Mouse (Mus musculus): ENCODE measurements around the gene Sord. TPM values are rescaled to one million over a fixed set of nuclear protein-coding genes. Genes with fewer than 3 reads are reported as not detected.

Gene Sord
- polyA plus RNA-seq, 1 experiment from 2014 or later, result 158 TPM

DNA sequence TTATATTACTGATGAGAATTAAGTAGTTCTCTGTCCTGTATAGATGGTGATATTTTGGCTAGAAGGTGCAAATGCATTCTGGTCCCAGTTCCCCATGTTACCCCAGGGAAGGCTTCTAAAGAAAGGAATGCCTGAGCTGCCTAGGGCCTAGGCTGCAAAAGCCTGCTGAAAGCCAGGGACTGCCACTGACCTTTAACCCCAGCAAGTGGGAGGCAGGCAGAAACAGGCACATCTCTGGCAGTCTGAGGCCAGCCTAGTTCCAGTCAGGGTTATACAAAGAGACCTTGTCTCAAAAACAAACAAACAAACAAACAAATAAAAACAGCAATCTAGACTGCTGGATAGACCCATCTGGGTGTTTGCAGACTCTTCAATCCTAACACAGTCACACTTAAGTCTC, 6.2 kb downstream of the Sord start:
- no peak for ATAC-seq (ENCODE audit: insufficient read depth)
- no peaks in the 10 kb centered on the region for H3K27me3 ChIP-seq
- peaks cover 56% of the 10 kb centered on the region for H3K4me1 ChIP-seq (replicated peaks)
- peak overlapping the region; percentile 68 for H3K27ac ChIP-seq (replicated peaks)
- no peak overlapping the region for H3K4me3 ChIP-seq (replicated peaks)
- peaks cover 13% of the 10 kb centered on the region for H3K36me3 ChIP-seq (replicated peaks)
- H3K9me3 ChIP-seq (replicated peaks), result no peaks in the 10 kb centered on the region
- no peak overlapping the region for H3K9ac ChIP-seq
- H3K4me2 ChIP-seq, result no peak overlapping the region

DNA sequence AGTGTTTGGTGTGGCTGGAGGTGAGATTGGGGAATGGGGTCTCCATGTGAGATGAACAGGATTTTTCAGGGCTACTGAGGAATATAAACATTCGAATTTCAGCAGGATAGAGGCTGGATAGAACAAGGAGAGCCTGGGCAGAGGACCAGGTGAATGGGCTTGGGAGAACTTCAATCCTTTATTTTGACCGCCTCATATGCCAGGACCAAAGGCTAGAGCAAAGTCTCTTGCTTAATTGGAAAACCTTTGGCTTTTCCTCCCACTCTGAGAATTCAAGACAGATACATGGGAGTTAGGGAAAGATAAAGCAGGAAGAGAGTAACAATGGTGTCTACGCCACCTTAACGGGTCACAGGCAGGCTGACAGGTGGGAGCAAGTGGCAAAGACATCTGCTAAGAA, 6.7 kb downstream of the Sord start:
- ATAC-seq (ENCODE audit: insufficient read depth), result no peak
- no peak overlapping the region for H3K4me3 ChIP-seq (replicated peaks)
- peak overlapping the region; percentile 68 for H3K27ac ChIP-seq (replicated peaks)

DNA sequence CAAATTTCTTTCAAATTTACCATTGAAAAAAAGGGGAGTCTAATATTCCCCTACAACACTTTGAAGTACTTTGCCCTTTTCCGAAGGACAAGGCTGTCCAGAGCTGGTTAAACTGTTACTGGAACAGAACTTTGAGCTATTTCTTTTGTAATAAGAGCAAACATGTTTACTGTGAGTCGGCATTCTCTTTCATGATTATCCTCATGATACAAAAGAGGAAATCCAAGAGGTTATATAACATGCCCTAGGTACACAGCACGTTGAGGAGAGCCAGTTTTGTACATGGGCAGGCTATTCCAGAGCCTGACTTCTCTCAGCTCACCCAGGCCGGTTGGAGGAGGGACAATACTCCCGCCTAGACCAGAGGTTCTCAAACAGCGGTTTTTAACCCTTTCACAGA, 7.4 kb downstream of the Sord start:
- ATAC-seq (ENCODE audit: insufficient read depth), result peak; percentile 55
- Histone ChIP-seq H3K36me3 (replicated peaks) (peaks cover 24% of the 10 kb centered on the region), H3K4me3 (replicated peaks) (no peak overlapping the region), H3K9ac (no peak overlapping the region), H3K27ac (replicated peaks) (peak overlapping the region; percentile 68), H3K4me1 (replicated peaks) (peaks cover 45% of the 10 kb centered on the region), H3K27me3 (no peaks in the 10 kb centered on the region), H3K9me3 (replicated peaks) (no peaks in the 10 kb centered on the region), H3K4me2 (no peak overlapping the region)
- 50% methylated on average over 6 of the region's 6 CpGs for WGBS (ENCODE audit: insufficient replicate concordance)

More for the DNA sequence above, 6.7 kb downstream of the Sord start:
- WGBS (ENCODE audit: insufficient replicate concordance), result 72% methylated on average over 4 of the region's 4 CpGs
- Histone ChIP-seq H3K36me3 (replicated peaks) (peaks cover 17% of the 10 kb centered on the region), H3K9me3 (replicated peaks) (no peaks in the 10 kb centered on the region), H3K4me1 (replicated peaks) (peaks cover 51% of the 10 kb centered on the region), H3K4me2 (no peak overlapping the region), H3K27me3 (no peaks in the 10 kb centered on the region), H3K9ac (no peak overlapping the region)

DNA sequence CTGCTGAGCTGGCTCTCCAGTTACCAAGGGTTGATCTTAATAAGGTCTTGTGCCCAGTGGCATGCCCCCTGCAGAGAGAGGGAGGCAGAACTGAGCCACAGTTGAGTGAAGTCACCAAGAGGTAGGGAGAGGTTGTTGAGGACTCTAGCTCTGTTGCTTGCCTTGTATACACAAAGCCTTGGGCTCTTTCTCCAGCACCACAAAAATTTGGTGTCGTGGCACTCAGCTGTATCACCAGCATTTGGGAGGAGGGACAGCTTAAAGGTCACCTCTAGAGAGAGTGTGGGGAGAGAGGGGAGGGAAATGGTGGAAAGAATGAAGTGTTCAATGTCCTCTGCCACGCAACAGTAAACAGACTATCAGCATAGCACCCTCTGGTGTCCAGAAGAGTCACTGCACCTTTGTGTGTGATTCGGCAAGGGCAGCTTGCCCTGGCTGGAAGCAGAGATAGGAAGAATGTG, 9.2 kb downstream of the Sord start:
- Histone ChIP-seq H3K4me2 (no peak overlapping the region), H3K9me3 (replicated peaks) (no peaks in the 10 kb centered on the region), H3K4me1 (replicated peaks) (peaks cover 36% of the 10 kb centered on the region), H3K27me3 (no peaks in the 10 kb centered on the region), H3K9ac (no peak overlapping the region), H3K27ac (replicated peaks) (peak overlapping the region; percentile 35), H3K36me3 (replicated peaks) (peaks cover 42% of the 10 kb centered on the region), H3K4me3 (replicated peaks) (no peak overlapping the region)
- WGBS (ENCODE audit: insufficient replicate concordance), result under 1% methylated on average over 3 of the region's 3 CpGs
- peak; percentile 54 for ATAC-seq (ENCODE audit: insufficient read depth)

DNA sequence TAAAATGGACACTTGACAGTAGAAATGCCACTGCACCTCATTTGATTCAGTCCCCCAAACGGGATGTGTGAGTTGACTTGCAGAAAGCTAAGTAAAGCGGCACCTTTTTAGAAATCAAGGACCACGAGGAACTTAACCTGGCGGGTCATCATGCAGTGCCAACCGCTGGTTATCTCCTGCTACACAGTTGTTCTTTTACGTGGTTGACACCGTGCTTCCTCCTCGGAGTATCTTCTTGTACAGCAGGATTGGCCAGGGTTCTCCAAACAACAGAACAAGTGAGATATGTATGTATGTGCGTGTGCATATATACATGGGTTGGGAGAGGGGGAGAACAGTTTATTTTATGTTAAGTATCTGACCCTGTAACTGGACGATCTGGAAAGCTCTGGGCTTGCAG, 13.2 kb downstream of the Sord start:
- no peak overlapping the region for H3K4me2 ChIP-seq
- H3K27ac ChIP-seq (replicated peaks), result no peak overlapping the region
- no peak for ATAC-seq (ENCODE audit: insufficient read depth)
- 67% methylated on average over 10 of the region's 10 CpGs for WGBS (ENCODE audit: insufficient replicate concordance)
- no peak overlapping the region for H3K4me3 ChIP-seq (replicated peaks)
- peaks cover 17% of the 10 kb centered on the region for H3K4me1 ChIP-seq (replicated peaks)
- H3K27me3 ChIP-seq, result no peaks in the 10 kb centered on the region
- no peaks in the 10 kb centered on the region for H3K9me3 ChIP-seq (replicated peaks)
- no peak overlapping the region for H3K9ac ChIP-seq
- peaks cover 79% of the 10 kb centered on the region for H3K36me3 ChIP-seq (replicated peaks)

DNA sequence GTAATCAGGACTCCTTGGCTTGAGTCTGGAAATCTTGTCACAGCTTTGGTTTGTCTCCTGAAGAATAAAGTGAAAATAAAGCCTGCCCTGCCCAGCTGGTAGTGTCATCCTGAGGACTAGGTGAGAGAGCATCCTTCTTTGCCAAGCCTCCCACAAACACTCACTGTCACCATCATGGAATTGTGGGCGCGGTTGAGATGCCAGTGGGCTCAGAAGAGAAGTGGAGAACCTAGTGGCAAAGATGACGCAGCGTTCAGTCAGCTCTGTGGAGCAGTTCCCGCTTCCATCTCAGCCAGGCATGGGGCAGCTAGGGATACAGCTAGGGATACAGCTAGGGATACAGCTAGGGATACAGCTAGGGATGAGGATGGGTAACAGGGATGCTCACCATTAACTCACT, 21.4 kb downstream of the Sord start:
- Histone ChIP-seq H3K4me2 (no peak overlapping the region), H3K27me3 (no peaks in the 10 kb centered on the region), H3K4me1 (replicated peaks) (no peaks in the 10 kb centered on the region), H3K9me3 (replicated peaks) (no peaks in the 10 kb centered on the region), H3K36me3 (replicated peaks) (peaks cover 87% of the 10 kb centered on the region), H3K9ac (no peak overlapping the region), H3K4me3 (replicated peaks) (no peak overlapping the region), H3K27ac (replicated peaks) (no peak overlapping the region)
- no peak for ATAC-seq (ENCODE audit: insufficient read depth)
- WGBS (ENCODE audit: insufficient replicate concordance), result 85% methylated on average over 5 of the region's 5 CpGs

DNA sequence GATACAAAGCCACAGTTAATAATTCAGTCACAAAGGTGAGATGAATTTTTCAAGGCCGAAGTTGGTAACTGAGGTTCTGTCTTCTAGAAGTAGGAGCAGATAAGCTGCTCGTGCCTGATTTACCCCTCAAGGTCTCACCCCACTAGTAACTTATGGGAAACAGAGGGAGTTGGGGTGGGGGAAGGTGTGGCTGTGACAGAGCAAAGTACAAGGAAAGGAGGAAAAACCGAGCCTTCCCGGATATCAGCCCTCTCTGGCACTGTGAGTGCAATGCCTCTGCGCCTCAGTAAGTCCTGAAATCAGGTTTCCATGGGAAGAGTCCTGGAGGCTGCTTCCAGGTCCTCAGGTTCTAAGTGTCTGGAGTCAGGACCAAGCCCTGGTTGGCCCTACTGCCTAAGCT, 26.2 kb downstream of the Sord start:
- no peak for ATAC-seq (ENCODE audit: insufficient read depth)
- no peaks in the 10 kb centered on the region for H3K27me3 ChIP-seq
- no peaks in the 10 kb centered on the region for H3K4me1 ChIP-seq (replicated peaks)
- no peak overlapping the region for H3K4me2 ChIP-seq
- H3K36me3 ChIP-seq (replicated peaks), result peaks cover 81% of the 10 kb centered on the region
- WGBS (ENCODE audit: insufficient replicate concordance), result 70% methylated on average over 5 of the region's 5 CpGs
- no peak overlapping the region for H3K9ac ChIP-seq
- no peak overlapping the region for H3K27ac ChIP-seq (replicated peaks)
- H3K9me3 ChIP-seq (replicated peaks), result no peaks in the 10 kb centered on the region
- no peak overlapping the region for H3K4me3 ChIP-seq (replicated peaks)

DNA sequence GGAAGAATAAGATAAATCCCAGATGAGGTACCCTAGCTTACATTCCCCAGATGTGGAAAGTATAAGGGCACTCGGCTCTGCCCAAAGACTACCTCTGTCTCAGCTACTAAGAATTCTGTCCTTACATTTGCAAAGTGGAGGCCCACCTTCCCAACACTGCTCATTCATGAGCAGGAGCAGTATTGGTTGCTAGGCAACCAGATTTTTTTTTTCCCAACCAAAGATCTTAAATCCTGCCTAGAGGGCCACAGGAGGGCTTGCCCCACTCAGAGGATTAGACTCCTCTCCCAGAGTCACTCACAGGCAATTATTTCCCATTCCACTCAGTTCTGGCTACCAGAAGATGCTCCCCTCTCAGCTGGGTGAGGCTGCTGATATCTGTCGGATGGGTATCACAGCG, 30.1 kb downstream of the Sord start:
- no peak overlapping the region for H3K27ac ChIP-seq (replicated peaks)
- 80% methylated on average over 3 of the region's 3 CpGs for WGBS (ENCODE audit: insufficient replicate concordance)
- ATAC-seq (ENCODE audit: insufficient read depth), result no peak
- no peaks in the 10 kb centered on the region for H3K27me3 ChIP-seq
- H3K36me3 ChIP-seq (replicated peaks), result peaks cover 42% of the 10 kb centered on the region
- no peaks in the 10 kb centered on the region; the same call in 1 of the 2 replicates for H3K4me1 ChIP-seq (replicated peaks)
- H3K9me3 ChIP-seq (replicated peaks), result no peaks in the 10 kb centered on the region
- H3K9ac ChIP-seq, result no peak overlapping the region
- H3K4me3 ChIP-seq (replicated peaks), result no peak overlapping the region
- H3K4me2 ChIP-seq, result no peak overlapping the region

DNA sequence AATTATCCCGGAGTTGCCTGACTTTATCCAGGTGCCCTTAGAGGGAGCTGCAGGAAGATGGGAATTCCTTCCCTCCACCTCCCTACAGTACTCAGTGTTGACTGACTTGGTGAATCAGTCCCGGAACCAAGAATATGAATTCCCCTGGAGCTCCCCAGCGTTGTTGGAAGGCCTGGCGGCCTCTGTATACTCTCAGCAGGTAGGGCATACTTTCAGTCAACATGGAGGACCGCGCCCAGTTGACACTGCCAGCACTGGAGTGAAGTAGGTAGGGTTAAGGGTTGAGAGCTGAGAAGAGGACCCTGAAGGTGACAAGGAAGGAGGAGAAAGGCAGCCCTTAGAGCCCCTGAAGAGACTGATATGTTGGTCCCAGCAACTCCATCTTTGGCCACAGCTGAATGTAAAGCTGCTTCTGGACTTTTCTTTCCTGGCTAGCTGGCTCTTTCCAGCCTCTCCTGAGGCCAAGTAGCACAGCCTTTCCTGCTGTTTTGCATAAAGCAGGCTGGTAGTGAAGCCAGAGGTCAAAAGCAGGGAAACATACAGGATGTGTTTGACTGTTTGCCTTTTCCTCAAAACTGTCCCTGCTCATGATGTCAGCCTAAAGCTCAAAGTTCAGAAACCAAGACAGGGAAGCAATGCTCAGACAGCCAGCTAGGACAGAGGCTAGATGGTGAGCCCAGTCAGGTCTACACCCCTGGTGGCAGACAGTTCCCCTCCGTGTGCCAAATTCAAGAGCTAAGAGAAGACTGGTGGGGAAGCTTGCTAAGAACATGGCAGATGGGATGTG, 32.1 kb downstream of the Sord start:
- no peaks in the 10 kb centered on the region for H3K27me3 ChIP-seq
- peak; percentile 19; the same call in 1 of the 2 replicates for ATAC-seq (ENCODE audit: insufficient read depth)
- no peak overlapping the region for H3K9ac ChIP-seq
- H3K27ac ChIP-seq (replicated peaks), result no peak overlapping the region
- H3K9me3 ChIP-seq (replicated peaks), result no peaks in the 10 kb centered on the region
- H3K36me3 ChIP-seq (replicated peaks), result peaks cover 23% of the 10 kb centered on the region
- 80% methylated on average over 7 of the region's 7 CpGs for WGBS (ENCODE audit: insufficient replicate concordance)
- H3K4me1 ChIP-seq (replicated peaks), result peaks cover 10% of the 10 kb centered on the region
- no peak overlapping the region for H3K4me3 ChIP-seq (replicated peaks)
- H3K4me2 ChIP-seq, result no peak overlapping the region

DNA sequence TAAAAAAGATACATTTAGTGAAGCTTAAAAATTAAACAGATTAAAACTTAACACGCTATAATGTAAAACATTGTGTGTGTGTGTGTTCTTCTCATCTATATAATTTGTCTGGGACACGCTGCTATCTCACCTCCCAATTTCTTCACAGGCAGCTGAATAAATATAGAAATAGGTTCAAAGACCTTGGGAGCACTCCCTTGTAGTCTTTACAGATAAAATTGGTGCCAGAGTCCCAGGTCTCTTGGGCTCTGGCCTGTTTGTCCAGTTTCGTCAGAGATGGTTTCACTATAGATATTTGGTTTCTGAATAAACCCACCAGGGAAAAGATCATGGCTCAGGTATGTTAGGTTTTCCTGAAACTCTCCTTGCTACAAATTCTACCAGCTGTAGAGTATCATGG, 44.2 kb downstream of the Sord start:
- no peaks in the 10 kb centered on the region for H3K36me3 ChIP-seq (replicated peaks)
- ATAC-seq (ENCODE audit: insufficient read depth), result no peak
- H3K27me3 ChIP-seq, result no peaks in the 10 kb centered on the region; the same call in 1 of the 2 replicates
- H3K4me2 ChIP-seq, result no peak overlapping the region
- WGBS (ENCODE audit: insufficient replicate concordance), result 66% methylated on average over 3 of the region's 3 CpGs
- H3K4me1 ChIP-seq (replicated peaks), result no peaks in the 10 kb centered on the region
- H3K9me3 ChIP-seq (replicated peaks), result no peaks in the 10 kb centered on the region; the same call in 1 of the 2 replicates
- no peak overlapping the region for H3K27ac ChIP-seq (replicated peaks)
- H3K9ac ChIP-seq, result no peak overlapping the region
- H3K4me3 ChIP-seq (replicated peaks), result no peak overlapping the region

DNA sequence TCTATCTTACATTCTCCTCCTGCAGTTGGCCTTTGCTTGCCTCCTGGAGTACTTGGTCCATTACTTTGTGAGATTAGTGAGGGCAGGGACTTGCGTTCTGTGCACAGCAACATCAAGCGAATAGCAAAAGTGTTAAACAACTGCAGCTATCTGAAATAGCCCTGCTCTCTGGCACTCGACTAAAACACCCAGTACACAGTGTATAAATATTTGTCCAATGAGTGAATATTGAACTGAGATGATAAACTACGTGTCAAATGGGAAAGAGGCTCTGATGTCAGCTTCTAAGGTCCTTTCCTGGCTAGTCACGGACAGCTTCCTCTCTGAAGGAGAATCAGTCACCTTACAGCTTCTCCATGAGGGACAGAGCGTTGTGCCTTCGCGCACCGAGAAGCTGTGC, 49.5 kb downstream of the Sord start:
- no peaks in the 10 kb centered on the region for H3K4me1 ChIP-seq (replicated peaks)
- no peak for ATAC-seq (ENCODE audit: insufficient read depth)
- no peak overlapping the region for H3K9ac ChIP-seq
- H3K4me3 ChIP-seq (replicated peaks), result no peak overlapping the region
- no peaks in the 10 kb centered on the region for H3K27me3 ChIP-seq
- 69% methylated on average over 9 of the region's 9 CpGs for WGBS (ENCODE audit: insufficient replicate concordance)
- no peak overlapping the region for H3K4me2 ChIP-seq
- no peaks in the 10 kb centered on the region; the same call in 1 of the 2 replicates for H3K9me3 ChIP-seq (replicated peaks)
- no peak overlapping the region for H3K27ac ChIP-seq (replicated peaks)
- H3K36me3 ChIP-seq (replicated peaks), result no peaks in the 10 kb centered on the region

DNA sequence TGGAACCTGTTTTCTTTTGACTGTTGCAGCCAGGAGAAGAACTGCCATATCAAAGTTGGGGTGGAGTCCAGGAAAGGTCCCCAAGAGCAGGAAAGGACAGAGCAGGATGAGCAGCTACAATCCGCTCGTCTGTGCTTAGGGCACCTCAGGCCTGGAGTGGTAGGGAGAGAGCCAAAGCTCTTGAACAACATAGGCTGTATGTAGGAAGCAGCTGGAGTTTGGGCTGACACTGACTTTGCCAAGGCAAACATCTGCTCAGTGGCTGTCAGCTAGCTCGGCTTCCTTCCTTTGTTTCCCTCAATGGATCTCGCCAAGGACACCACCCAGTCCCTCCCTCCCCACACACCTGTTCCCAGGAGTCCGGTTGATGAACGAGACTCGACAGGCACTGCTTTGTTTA, 51.6 kb downstream of the Sord start:
- ATAC-seq (ENCODE audit: insufficient read depth), result no peak
- WGBS (ENCODE audit: insufficient replicate concordance), result 49% methylated on average over 7 of the region's 7 CpGs
- Histone ChIP-seq H3K4me3 (replicated peaks) (no peak overlapping the region), H3K36me3 (replicated peaks) (no peaks in the 10 kb centered on the region), H3K9me3 (replicated peaks) (no peaks in the 10 kb centered on the region; the same call in 1 of the 2 replicates), H3K27me3 (peaks cover 7% of the 10 kb centered on the region; the same call in 1 of the 2 replicates), H3K4me2 (no peak overlapping the region), H3K27ac (replicated peaks) (no peak overlapping the region), H3K9ac (no peak overlapping the region), H3K4me1 (replicated peaks) (no peaks in the 10 kb centered on the region)

Data from liver, embryonic 15.5 days (tissue).